Mouse (Mus musculus) left cerebral cortex, postnatal 25 days (tissue): Measurements from ENCODE around the gene St3gal3. TPM values are rescaled to one million over a fixed set of nuclear protein-coding genes. Genes with fewer than 3 reads are reported as not detected.

ENCODE experiments used
- DNase-seq, 2 experiments: peaks; one replicate each; pipeline ENCODE4 v3.0.0; 2022; ENCODE audit warnings: low spot score in 2 of 2, mixed read lengths in 1 of 2
- intact Hi-C: fragments of 180-260 bp; cut with DNase I; formaldehyde crosslinking; loops from one replicate; pipeline ENCODE4 v1.15.1; 2025
- total RNA-seq, 2 experiments: library from RNA; stranded (reverse); gene quantifications; 2 replicates each; pipeline ENCODE4 v1.2.3; 2021

St3gal3 gene
- total RNA-seq, 2 experiments from 2014 or later, result 43.5 to 44.3 TPM

DNA sequence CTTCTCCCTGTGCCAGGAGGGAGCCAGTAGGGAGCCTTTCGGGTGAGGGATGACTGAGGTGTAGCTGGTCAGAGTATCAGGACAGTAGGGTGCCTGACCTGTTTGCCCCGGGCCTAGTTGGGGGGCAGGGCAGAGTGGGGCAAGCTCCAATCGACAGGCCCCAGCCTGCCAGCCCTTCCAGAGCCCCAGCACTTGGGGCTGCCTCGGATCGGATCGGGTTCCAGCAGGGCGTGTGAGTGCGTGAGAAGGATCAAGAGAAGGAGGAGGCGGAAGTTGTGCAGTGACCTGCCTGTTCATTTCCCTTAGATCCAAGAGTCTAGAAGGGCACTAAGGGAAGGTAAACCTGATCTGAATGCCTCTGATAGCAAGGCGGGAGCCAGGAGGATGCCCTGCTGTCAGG, 161.7 kb downstream of the St3gal3 start:
- intact Hi-C loops, result no loop called here
- DNase-seq, result no peak

DNA sequence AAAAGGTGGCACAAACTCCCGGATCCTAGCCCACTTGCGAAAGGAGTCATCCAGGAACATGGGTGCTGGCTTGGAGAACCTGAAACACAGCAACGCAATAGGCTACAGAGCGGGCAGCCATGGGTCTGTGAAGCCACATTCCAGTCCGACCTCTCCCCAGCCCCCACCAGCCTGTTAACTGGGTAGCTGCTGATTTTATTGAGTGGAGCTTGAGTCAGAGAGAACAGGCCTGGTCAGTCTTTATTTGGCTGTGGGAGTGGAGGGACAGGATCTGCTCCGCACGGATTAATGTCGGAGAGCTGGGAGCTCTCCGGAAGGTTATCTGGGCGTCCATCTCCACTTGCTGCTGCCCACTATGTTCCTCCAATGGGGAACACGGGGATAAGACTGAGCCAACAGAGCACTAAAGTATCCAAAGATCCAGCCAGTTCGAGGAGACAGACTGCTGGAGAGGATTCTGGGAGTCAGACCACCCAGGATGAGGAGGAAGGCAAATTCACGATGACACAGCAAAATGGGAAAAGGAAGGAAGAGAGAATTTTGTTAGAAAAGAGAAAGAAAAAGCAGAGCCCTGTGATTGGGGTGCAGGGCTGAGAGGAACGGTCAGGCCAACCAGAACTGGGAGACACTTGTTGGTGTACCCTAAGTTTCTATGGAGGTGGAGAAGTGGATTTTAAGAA, 170.2 kb downstream of the St3gal3 start:
- intact Hi-C loops, result no loop called here
- no peak for DNase-seq

DNA sequence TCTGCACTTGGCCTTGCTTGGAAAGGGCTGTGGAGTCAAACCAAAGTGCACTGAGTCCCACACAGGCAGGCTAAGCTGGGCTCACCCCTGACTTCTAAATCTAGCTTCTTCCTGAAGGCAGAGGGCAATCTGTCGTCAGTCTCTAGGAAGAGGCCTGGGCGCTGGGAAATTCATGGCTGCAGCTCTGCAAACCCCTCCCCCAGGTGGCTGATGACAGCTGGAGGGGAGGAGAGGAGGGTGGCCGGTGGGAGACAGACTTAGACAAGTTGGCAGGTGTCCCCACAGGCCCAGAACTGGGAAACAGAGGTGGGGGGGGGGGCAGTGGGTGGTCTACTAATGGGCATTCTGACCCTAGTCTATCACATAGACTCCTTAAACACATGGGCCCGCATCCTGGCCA, 177.2 kb downstream of the St3gal3 start:
- no peak for DNase-seq
- intact Hi-C loops, result no loop called here

DNA sequence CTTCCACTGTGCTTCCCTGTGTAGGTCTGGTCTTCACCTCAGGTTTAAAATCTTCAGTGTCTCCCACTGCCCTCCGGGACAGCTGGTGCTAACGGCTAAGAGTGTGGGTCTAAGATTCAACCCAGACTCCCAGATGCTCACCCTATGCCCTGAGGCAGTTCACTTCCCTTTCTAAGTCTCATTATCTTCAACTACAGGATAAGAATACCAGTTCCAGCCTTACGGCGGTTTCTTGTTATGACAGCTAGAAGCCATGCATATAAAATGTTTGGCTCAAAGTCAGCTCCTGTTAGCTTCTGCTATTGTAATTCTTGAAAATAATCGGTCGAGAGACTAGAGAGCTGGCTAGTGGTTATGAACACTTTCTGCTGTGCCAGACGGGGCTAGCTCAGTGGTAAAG, 187.2 kb downstream of the St3gal3 start:
- no peak for DNase-seq
- intact Hi-C loops, result no loop called here

DNA sequence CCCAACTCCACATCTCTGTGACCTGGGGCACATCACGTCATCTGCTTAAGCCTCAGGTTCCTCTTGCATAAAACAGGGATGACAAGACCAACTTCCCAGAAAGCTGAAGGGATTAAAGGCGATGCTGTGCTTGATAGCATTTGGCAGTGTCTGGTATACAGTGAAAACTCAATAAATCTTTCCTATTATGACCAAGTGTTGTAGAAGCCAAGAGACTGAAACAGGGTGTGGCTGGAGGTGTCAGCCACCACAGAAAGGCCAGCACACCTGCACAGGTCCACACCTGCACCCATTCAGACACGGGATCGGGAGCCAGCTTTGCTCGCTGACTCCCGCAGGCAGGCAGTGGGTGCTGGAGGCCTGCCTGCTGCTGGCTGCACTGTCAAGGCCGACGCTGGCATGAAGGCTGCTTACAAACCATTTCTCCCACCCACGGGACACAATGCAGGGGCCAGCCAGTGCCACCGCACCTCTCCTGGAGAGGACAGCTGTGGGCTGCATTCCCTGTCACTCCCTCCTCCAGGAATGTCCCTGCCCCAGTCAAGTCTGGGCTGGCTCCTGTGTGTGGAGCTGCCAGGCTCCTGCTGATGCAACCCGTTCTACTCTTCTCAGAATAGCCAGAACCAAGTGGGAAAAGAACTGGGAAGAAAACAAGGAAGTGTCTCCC, 187.9 kb downstream of the St3gal3 start:
- no peak for DNase-seq
- intact Hi-C loops, result no loop called here

DNA sequence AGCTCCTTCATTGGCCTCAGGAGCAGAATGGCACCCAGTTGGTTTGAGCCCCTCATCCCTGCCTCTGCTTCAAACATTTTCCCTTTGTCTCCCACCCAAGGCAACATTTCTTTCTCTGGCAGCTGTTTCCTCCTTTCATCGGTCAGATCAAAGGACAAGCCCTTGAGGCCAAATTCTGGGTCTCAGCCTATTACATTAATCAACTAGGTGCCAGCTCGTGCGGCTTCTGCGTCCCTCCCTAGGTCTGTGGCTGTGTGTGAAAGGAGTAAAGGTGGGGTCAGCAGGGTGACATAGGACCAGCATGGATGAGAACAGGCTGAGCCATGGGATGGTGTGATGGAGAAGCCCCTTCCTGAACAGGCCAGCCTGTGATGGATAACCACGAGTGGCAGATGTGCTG, 191.4 kb downstream of the St3gal3 start:
- intact Hi-C loops, result no loop called here
- DNase-seq, result no peak

DNA sequence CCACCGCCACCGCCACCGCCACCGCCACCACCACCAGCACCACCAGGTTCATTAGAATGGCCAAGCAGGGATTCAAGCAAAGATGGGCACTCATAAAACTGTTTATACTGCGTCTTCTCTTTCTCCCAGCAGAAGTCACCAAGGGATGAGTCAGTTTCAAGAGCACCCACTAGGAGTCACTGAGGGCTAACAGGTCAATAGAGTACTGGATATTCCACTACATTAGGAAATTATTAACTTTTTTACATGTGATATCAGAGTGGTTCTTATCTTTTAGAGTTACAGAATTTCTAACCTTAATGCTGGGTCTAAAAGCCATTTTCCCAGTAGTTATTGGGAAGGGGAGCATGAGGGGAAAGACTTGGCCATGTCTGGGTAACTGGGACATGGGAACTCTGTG, 197.8 kb downstream of the St3gal3 start:
- intact Hi-C loops, result no loop called here
- DNase-seq, result no peak

DNA sequence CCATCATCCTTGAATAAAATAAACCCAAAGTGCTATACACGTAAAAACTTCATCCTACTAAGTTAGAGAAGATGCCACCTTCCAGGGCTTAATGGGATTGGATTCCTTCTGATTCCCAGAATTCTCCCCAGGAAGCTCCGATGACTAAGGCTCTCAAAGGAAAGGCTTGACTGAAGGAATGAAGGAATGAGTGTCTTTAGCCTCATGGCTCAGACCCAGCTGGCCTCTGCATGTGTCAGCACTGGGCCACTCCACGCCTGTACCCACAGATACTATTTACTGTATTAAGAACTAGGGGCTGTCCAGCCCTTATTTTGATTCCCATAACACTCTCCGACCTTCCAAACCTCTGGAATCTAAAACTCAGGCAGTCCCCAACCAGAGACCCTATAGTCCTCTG, 200.6 kb downstream of the St3gal3 start:
- DNase-seq, result no peak
- intact Hi-C loops, result no loop called here

DNA sequence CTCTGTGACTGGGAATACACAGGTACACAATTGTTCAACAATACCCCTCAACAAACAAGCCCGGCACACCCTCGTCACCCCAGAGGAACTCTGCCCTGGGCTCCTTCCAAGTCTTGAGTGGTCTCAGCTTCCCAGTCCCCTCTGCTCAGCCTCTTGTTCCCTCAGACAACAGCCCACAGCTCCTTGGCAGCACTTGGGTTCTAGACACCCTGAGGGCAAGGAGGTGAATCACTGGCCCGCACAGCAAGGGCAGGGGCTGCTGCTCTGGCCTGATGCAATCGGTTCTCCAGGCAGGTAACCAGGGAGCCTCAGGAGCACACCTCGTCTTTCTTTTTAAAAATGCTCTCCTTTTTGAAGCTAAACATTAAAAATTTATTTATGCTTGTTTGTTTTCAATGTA, 201.5 kb downstream of the St3gal3 start:
- DNase-seq, result no peak
- intact Hi-C loops, result no loop called here

DNA sequence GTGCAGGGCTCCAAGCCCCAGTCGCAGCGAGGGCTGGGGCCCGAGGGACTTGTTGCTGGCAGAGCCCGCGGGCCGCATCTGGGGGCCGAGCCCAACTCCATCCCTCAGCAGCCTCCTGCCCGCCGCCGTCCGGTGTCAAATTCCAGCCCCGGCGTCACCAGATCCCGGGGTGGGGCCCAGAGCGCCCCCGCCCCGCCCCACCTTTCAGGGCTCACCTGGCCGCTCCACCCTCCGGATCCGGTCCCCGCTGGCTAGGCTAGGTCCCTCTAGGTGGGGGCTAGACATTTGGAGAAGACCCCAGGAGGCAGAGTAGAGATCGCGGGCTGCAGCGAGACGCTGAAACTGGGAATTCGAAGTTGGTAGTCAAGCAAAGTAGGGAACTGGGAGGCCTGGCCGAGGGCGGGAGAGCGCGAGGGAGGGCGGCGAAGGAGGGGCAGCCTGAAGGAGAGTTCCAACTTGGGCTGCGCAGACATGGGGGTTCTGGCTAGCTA, 205.3 kb downstream of the St3gal3 start, which contains the start of gene Artn:
Gene Artn, minus strand, starts transcription at position 373 of the 491 bp plus-strand sequence.
- intact Hi-C loops, result loop anchor here (5.0 kb wide), 5 partner anchors 102 to 363 kb away; partner anchors contain the start of genes Ptprf and St3gal3
- no peak for DNase-seq

DNA sequence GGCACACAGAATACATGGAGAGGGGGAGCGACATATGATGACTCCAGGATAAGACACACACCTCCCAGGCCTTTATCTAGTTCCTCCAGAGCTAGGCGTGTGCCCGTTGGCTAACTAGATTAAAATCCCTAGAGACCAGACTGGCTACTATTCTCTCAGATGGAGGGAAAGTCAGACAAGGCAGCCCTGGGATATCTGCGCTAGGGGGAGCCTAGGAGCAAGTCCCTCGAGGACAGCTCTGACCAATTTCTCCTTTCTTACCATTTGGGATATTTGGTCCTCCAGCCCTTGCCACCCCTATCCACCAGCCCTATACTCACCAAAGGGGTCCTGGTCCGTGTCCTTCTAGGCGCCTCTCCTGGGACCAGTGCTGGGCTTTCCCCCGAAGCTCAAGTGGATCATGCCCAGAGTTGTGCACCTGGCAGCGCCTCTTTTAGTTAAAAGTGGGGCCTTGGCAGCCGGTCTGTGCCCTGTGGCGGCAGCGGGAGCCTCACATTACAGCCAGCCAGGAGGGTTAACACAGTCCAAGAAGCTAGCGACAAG, 205.9 kb downstream of the St3gal3 start:
- intact Hi-C loops, result loop anchor here (1.0 to 5.0 kb wide), 6 partner anchors 101 to 364 kb away; partner anchors contain the start of genes Ptprf and St3gal3
- DNase-seq, result peak in 1 of 2 experiments; percentile 59

DNA sequence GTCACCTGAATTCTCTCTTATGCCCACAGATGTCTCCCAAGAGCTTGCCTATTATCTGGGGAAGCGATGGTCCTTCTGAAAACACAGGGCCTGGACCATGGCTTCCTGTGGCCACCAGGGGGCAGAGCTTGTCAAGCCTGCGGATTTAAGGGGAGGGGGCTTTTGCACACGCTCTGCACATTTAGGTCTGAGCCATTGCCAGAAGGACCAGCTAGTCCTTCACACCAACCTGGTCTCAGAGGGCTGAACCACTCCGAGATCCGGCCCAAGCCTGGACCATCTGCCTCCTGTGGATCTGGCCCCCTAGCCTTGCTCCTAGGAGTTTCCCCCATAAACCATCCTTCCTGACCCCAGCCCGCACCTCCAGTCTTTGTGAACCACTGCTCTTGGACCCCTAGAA, 206.5 kb downstream of the St3gal3 start:
- intact Hi-C loops, result loop anchor here (1.0 to 5.0 kb wide), 6 partner anchors 101 to 364 kb away; partner anchors contain the start of genes Ptprf and St3gal3
- peak in 1 of 2 experiments; percentile 28 for DNase-seq

DNA sequence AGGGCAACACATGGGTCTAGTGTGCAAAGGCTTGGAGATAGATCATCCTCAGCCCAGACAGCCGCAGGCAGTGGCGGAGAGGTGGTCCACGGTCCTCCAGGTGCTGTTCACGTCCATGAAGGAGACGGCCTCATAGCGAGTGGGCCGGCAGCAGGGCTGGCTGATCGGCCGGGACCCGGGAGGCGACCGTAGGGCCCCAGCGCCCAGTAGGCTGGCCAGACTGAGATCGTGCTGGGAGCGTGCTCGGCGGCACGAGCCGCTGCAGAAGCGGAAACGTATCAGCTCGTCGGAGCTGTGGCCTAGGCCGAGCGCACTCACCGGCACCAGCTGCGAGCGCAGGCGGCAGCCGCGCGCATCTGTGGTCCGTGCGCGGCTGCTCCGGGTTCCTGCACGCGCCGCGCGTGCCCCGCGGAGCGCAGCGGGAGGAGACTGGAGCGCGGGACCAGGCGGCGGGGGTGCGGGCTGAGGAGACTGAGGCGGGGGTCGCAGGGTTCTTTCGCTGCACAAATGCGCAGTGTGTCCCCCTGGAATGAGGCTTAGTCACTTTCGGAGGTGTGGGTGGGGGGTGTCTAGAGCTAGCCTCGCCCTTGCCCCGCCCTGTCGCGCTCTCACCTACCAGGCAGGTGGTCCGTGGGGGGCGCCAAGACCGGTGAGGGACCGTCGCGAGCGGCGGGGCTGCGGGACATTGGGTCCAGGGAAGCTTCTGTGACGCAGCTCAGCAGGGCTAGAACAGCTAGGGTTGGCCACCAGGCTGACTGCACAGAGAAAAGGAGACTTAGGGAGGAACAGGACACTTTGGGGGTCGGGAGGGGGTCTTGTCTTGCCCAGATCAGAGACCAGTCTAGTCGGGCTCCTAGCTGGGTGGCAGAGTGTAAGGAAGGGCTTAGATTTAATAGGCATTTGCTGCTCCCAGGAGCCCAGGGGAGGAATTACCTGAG, 207.9 kb downstream of the St3gal3 start:
- intact Hi-C loops, result loop anchor here (5.0 kb wide), 5 partner anchors 100 to 365 kb away; partner anchors contain the start of genes Ptprf and St3gal3
- peak; percentile 61 to 74 for DNase-seq

DNA sequence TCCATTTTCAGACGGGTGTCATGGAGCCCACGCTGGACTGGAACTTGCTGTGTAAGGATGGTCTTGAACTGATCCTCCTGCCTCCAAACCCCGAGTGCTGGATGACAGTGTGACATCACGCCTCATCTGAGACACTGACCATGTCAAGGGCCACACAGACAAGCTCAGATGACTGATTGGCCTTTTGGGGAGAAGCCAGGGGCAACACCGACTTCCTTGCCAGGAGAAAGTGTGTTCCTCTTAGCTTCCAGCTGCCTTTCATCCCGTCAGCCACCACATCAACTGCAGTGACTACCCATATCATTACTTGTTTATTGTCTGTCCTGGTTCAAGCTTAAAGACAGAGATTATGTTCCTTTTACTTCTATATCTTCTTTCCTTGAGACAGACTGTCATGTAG, 209.8 kb downstream of the St3gal3 start:
- no peak for DNase-seq
- intact Hi-C loops, result loop anchor here (5.0 kb wide), 5 partner anchors 98 to 367 kb away; partner anchors contain the start of genes Ptprf and St3gal3

DNA sequence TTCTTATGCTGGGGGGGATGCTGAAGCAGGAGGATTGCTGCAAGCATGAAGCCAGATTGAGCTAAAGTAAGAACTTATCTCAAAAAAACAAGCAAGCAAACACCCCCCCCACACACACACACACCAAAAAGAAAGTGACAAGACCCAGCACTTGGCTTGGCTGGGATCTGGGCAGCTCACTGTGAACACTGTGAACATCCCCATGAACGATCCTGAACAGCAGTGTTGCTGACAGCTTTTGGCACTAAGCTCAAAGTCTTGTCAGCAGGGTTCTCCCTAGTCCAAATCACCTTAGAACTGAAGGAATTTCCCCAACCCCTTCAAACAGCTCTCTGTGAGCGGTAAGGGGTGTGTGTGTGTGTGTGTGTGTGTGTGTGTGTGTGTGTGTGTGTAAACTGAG, 211.3 kb downstream of the St3gal3 start:
- intact Hi-C loops, result no loop called here
- no peak for DNase-seq

DNA sequence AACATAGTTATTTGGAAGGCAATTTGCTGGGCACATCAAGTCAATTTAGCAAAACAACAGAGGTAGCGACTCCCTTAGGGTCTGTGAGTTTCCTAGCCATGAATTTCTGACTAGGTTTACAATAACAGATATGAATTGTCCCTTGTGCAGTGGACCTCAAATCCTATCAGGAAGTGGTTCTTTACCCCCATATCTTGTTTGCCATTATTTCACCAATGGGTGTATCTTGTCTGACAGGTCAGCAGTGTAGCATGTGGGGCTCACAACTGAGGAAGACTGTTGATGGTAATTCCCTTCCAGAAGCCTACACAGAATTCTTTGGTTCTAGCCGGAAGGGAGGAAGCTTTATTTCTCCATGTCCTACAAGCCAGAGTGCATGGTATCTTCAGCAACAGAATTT, 213.4 kb downstream of the St3gal3 start:
- intact Hi-C loops, result no loop called here
- DNase-seq, result no peak

DNA sequence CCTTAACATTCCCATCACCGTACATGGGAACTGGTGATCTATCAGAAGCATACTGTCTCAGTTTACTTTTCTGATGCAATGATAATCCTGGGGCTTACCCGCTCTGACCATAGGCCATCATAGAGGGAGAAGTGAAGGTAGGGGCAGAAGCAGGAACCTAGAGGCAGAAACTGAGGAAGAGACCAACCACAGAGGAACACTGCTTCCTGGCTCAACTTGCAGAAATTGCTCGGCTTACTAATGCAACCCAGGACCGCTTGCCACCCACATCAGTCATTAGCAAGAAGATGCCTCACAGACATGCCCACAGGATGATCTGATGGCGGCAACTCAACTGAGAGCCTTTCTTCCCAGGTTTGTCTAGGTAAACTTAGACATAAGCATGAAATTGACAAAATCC, 216.0 kb downstream of the St3gal3 start:
- intact Hi-C loops, result no loop called here
- no peak for DNase-seq

DNA sequence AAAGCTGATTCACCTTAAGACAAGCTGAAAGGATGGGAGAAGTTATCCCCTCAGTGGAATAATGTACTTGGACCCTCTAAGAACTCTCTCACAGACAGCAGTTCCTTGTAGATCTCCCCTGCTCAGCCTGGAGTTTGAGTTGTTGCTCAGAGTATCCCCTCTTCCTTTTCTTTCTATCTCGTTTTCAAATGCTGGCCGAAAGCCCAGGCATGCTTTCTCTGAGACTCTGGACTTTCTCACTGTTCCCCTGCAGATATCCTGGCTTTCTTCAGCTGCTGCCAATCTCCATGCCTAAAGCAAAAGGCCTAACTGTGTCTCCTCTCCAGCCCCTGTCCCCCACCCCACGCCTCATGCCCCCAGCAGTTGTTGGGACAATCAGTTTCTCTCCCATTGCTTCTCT, 216.5 kb downstream of the St3gal3 start:
- DNase-seq, result no peak
- intact Hi-C loops, result no loop called here

DNA sequence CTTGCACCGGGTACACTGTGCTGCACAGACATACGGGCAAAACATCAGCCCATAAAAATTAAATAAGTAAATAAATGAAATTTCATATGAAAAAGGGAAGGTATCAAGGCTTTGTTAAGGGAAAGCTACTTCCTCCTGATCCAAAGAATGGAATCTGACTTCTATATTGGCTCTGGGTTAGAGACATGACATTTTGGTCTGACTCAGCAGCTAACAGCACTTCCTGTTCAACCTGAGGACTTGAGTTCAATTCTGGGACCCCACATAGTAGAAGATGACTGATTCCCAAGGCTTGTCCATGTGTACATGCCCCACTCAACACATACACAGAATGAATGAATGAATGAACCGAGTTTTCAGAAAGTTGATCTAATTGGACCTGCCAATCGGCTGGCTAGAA, 216.9 kb downstream of the St3gal3 start:
- DNase-seq, result no peak
- intact Hi-C loops, result no loop called here

DNA sequence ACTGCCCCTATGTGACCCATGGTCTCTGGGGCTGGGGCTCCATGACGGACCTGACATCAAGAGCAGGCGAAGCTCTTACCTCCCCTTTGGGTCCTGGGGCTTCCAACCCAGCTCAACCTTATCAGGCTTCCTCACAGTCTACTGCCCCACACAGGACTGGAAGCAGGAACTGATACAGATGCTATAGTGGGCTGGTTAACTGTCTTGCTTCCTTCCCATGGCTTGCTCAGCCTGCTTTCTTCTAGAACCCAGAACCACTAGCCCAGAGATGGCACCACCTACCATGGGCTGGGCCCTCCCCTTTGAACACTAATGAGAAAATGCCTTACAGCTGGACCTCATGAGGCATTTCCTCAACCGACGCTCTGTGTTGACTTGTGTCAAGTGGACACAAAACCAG, 217.3 kb downstream of the St3gal3 start:
- no peak for DNase-seq
- intact Hi-C loops, result no loop called here
